Mouse (Mus musculus): Measurements from ENCODE around the gene BC024978. TPM values are rescaled to one million over a fixed set of nuclear protein-coding genes. Genes with fewer than 3 reads are reported as not detected.
A peak's percentile ranks its signal among the peaks of the same experiment; 100 is the strongest.
"Not testable (repeated sequence)": the region's sequence is repeated elsewhere in the genome, so short reads cannot be mapped to it uniquely, and the experiment has no call there.

The BC024978 gene
- total RNA-seq, 2 experiments from 2014 or later = 21.0 to 25.0 TPM

DNA sequence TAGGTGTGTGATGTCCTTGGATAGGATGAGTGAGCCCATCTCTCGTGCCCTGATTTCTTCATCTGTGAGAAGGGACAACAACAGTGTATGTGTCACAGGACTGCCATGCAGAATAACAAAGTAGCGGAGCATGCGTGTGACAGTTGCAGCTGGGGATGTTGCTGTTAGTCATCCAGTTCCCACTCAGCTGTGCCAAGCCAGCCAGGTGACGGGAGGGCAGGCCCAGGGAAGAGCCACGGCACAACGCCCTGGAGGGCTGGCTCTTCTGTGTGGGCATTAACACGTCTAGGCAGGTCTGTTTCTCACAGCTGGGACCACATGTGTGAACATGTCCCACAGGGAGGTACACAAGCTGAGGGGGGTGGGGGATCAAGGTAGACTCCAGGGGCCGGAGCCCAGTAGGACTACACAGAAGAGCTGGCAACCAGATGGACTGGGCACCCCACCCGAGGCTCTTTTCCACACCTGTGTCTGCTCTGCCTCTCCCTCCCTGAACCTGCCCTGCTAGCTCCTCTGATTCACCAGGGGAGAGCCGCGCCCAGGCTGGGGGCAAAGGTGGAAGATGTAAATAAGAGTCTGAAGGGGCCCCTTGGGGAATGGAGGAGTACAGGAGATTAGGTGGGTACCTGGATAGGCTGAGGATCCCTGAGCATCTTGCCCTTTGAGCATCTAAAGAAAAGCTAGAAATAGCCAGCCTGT, 29.4 kb downstream of the BC024978 start:
- peak; percentile 76 to 80 for DNase-seq

DNA sequence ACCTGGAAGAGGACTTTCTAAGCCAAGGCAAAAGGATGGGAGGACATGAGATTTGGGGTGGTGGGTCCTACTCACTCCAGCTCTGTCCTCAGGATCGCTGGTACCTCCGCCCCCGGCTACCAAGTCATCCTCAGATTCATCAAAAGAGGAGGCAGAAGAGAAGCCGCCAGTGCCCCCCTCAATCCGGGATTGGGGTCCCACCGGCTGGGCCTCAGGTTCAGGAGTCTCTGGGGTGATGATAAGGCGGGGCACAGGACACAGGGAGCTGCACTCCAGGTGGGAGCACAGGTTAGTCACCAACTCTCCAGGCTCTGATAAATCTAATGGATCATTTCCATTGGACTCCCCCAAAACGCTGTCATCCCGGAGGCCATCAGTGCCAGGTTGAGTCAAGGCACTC, 31.7 kb downstream of the BC024978 start:
- DNase-seq = no peak

DNA sequence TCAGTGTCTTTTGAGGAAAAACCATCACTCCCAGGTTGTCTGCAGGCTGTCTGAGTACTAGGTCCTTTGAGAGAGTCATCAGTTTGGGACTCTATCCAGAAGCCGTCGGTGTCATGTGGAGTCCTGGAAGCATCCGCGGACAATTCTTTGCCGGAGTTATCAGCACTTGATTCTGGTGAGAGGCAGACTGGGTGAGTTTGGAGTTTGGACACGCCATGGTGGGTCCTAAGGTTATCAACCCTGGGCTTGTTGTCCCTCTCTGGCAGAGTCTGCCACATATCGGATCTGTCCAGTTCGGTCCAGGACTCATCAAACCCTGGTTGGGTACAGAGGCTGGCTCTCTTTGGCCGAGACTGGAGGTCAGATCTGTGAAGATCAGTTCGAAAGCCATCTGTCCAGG, 32.1 kb downstream of the BC024978 start:
- DNase-seq = peak; percentile 32 to 52

DNA sequence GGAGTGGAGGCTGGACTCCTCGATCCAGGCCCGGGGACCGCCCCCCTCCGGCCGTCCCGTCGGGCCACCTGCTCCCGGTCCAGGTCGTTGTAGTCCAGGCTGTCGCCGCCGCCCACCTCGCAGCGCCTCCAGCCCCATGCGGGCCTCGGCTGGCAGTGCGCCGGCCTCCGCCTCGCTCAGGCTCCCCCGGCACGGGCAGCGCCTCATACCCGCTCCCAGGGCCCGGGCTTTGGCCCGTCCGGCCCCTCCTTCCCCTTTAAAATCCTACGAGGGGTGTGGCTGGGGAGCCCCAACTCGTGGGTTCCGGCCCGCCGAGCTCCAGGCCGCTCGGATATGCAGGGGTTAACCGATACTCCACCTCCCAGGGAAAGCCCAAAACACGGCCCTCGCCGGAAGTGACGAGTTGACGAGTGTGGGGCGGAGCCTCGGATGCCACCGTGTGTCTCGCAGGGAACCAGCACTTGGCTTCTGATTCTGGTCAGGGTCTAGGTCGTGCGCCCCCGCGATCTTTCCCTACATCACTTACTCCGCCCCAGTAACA, 32.8 kb downstream of the BC024978 start, which contains the start of gene Itpkc:
Gene Itpkc, minus strand, starts transcription at position 381 of the 541 bp plus-strand sequence.
- peak; percentile 94 to 95 for DNase-seq

DNA sequence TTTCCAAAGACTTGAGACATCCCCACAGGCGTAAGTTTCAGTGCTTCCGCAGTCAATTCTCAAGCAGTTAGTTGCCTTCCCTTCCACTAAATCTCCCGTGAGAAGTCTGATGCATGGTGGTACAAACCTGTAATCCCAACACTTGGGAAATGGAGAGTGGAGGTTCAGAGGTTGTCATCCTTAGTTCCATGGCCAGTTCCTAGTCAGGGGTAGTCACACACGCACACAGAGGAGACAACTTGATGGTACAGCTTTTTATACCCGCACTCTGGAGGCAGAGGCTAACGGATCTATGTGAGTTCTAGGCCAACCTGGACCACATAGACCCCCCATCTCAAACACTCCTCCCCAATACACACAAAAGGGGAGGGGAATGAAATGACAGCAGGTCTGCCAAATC, 33.3 kb downstream of the BC024978 start:
- no peak for DNase-seq

DNA sequence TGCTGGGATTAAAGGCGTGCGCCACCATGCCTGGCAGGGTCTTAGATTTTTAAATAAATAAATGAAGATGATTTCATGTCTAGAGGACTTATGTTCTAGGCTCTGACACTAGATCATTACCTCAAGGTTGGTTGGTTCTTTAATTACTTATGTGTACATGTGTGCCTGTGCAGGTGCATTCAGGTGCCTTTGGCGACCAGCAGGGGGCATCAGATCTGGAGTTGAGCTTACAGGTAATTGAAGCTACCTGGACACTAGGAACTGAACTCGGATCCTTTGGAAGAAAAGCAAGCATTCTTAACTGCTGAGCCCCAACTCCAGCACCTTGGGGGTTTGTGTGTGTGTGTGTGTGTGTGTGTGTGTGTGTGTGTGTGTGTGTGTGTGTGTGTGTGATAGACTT, 35.2 kb downstream of the BC024978 start:
- no peak for DNase-seq

DNA sequence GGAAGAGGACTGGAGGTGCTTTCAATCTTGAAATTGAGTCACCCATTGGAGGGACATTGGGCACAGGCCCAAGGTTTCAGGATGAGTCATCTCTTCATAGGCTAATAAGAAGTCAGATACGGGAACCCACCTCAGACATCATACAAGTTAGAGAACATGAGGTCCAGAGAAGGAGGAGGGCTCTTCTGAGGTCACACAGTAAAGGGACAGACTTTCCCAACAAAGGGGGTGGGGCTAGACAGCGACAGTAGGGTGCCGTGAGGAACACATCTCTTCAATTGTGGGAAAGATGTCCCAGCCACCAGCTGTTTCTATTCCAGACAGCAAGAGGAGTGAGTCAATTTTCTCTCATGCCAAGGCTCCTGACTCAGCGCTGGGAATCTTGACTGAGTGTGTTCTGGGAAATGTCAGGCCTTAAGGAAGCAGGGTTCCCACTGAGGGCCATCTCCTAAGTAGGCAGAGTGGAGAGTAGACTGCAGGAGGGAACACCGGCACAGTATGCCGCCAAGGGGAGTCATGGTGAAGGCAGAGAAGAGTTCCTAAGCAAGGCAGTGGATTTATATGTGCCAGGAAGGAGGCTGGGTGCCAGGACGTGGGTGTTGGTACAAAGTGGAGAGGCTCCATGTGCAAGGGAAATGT, 36.2 kb downstream of the BC024978 start:
- DNase-seq = peak; percentile 89 to 93

DNA sequence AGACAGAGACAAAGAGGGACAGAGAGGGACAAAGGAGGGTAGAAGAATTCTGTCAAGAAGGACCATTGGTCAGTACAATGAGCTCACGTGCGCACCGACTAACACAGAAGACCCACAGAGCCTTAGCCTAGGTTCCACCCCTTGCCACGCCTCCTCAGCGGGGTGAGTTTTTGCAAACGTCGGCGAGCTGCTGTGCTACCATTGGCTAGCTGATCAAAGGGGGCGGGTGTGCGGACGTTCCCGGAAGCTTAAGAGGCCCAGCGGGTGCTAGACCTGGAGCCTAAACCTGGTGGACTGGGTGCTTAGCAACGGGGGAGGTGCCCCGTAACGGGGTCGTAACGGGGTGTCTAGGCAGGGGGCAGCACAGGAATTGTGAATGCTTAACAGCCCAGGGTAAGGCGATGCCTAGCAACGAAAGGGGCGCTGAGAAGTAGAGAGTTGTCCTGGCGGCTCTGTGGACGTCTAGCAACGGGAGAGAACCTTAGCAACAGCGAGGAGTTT, 37.2 kb downstream of the BC024978 start, which contains the start of gene Coq8b:
Gene Coq8b, plus strand, starts transcription at position 243 of the 501 bp plus-strand sequence.
- DNase-seq = peak; percentile 96 to 97

DNA sequence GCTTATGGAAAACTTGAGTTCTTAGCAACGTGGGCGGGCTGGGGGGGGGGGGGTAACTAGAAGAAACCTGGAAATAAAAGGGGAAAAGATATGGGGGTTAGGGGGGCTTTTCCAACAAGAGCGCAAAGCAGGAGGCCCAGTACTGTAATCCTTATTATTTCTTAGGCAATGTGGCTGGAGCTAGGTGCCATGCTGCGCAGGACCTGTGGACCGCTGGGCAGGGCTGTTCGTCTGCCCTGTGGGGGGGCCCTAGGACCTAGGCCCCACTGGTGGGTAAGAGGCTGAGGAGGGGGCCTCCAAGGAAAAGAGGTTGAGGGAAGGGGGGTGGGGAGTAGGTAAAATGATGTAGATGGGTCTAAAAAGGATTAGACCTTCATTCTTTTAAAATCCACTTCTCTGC, 37.7 kb downstream of the BC024978 start:
- DNase-seq = no peak

DNA sequence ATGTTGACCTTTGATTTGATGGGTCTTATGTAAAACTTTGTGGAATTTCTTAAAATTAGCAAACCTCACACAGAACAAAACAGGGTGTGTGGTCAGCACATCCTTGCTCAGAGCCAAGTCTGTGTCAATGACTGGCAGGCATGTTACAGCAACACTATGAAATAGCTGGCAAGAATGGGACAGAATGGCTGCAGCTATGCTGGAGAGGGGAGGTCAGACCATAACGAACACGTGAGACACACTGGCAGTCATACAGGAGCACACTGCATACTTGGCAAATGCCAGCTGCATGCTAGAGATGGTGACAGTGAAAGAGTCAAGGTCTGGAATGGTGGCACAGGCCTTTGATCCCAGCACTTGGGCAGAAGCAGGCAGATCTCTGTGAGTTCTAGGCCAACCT, 40.1 kb downstream of the BC024978 start:
- peak; percentile 44 to 74 for DNase-seq

DNA sequence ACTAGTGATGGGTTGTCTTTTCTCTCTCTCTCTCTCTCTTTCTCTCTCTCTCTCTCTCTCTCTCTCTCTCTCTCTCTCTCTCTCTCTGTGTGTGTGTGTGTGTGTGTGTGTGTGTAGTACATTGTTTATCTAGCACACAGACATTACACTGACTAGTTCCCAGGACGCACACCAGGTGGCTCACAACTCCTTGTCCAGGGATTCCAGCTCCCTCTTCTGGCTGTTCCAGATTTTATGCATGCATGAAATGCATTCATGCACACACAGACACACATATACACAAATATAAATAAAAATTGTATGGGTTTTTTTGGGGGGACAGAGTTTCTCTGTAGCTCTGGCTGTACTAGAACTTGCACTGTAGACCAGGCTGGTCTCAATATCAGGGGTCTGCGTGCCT, 41.9 kb downstream of the BC024978 start:
- no peak for DNase-seq

DNA sequence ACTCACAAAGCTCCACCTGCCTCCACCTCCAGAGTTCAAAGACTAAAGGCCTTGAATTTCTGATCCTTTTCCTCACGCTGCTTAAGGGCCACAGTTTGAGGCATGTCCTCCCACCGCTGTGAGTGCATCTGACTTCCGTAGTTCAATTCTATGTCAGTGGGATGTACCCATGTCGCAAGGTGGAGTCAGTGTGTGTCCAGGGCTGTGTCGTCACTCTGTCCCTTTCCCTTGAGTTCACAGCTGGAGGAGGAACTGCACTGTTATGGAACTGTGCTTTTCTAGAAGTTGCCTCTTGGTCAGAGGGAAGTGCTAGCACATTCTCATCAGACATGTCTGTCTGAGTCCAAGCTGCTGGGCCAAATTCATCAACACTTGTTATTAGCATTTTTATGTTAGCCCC, 43.0 kb downstream of the BC024978 start:
- DNase-seq = no peak

DNA sequence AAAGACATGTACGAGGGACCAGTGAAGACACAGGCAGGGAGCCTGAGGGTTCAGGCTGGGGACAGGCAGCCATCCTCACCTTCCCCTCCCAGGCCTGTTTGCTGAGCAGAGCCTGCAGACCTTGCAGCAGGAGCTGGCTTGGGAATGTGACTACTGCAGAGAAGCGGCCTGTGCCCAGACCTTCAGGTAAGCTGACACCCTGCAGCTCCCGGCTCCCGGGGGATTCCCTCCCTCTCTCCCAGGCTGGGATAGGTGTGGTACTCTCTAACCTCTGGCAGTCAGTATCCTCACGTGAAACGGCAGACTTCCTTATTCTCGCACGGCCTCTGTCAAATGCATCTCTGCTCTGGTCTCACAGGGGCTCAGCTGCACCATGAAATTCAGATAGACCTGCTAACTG, 47.6 kb downstream of the BC024978 start:
- no peak for DNase-seq

DNA sequence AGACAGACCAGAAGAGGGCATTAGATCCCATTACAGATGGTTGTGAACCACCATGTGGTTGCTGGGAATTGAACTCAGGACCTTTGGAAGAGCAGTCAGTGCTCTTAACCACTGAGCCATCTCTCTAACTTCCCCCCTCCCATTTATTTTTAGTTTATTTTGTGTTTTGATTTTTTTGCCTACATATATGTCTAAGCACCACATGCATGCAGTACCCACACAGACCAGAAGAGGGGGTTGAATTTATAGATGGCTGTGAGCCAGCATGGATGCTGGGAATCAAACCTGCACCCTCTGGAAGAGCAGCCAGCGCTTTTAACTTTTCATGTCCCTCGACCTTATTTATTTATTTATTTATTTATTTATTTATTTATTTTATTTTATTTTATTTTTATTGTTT, 48.5 kb downstream of the BC024978 start:
- not testable (repeated sequence) for DNase-seq

DNA sequence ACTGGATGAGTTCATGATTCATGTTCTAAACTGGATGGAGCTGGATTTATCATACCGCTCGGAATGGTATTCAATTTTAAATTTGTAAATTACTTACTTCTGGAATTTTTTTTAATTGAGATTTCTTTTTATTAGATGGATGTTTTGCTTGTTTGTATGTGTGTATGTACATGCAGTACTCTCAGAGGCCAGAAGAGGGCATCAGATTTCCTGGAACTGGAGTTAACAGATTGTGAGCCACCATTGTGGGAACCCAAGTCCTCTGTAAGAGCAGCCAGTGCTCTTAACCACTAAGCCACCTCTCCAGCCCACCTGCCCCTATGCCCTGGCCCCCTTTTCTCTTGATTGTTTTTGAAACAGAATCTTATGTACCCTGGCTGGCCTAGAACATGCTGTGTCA, 53.6 kb downstream of the BC024978 start:
- no peak for DNase-seq

DNA sequence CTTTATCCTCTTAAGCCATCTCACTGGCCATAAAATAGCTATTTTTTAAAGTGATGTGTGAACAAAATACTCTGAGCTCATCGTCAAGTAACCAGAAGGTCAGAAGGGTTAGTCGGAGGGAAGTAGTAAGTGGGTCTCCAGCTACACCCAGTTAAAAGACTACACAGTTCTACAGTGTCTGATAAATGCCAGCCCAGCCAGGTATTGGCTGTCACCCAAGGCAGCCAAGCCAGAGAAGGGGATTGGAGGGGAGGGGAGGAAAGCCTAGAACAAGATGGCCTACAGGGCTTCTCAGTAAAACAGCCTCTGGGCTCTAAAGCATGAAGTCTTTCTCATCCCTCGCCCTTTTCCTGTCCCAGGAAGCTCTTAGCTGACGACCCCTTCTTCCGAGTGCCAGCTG, 54.3 kb downstream of the BC024978 start:
- DNase-seq = no peak

DNA sequence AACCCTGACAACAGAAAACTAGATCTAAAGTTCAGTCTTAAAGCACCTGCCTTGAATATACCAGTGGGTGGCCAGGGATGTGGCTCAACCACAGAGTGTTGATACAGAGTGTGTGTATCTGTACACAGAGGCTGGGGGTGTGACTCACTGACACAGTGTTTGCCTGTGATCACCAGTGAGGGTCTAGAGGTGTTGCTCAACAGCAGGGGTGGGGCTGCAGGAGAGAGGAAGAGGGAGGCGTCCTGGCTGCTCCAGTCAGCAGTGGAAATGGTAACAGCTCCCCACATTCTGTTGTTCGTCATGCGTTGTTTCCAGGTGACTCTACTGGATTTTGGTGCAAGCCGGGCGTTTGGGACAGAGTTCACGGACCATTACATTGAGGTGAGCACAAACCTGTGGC, 56.4 kb downstream of the BC024978 start:
- no peak for DNase-seq

DNA sequence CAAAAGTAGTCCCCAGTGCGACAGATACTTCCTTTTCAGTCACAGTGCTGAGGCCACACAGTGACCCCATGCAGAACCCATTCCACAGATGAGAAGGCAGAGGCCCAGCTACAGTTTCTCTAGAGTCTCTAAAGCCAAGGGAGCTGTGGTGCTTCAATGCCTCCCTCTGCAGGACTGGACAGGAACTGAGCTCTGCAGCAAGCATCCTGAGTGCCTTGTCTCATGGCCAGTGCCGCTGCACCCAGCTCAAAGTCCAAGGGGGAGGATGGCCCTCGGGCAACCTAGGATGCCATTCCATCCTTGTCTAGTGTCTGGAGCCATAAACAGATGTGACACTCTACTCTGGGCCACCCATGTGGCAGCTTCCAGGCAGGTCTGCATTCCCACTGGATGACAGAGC, 60.1 kb downstream of the BC024978 start:
- peak in 1 of 2 experiments; percentile 31 for DNase-seq

DNA sequence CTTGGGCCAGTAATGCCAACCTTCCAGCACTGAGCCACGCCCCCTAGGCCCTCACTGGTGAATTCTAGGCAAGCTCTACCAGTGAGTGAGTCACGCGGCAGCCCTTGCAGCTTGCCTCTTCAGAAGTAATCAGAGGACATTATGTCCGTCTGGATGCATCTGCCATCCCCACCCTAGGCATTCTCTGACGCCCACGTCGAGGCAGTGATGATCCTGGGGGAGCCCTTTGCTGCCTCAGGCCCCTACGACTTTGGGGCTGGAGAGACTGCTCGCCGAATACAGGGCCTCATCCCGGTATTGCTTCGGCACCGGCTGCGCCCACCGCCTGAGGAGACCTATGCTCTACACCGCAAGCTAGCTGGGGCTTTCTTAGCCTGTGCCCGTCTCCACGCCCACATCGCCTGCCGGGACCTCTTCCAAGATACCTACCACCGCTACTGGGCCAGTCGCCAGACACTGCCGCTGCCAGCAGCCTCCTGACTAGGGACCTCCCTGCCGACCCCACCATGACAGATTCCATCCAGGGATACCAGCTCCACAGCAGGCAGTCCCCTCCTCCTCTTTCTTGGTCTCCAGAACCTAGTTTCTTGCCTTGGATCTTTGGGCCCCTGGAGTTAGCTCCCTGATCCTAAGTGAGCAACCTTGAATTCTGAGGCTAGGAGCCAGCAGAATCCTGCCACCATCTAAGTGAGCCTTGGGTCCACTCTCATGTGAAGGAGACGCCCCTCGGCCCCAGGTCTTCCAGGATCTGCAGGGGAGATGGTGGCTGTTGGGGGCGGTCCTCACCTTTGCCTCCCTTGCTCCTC, 61.7 kb downstream of the BC024978 start:
- DNase-seq = peak; percentile 76 to 78

DNA sequence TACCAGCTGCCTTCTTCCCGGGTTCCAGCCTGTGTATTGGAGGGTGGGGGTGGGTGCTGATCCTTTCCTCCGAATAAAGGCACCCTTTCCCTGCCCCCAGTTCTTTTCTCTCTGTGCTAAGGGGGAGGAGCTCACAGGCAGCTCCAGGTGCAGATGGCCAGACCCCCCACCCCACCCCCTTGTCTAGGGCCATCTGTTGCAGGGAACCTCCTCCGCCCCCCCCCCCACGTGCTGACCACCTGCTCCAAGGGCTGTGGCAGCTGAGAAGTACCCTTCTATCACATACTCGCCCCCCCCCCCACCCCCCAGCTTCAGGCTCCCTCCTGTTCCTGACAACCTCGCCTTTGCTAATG, 62.2 kb downstream of the BC024978 start:
- no peak for DNase-seq

DNA sequence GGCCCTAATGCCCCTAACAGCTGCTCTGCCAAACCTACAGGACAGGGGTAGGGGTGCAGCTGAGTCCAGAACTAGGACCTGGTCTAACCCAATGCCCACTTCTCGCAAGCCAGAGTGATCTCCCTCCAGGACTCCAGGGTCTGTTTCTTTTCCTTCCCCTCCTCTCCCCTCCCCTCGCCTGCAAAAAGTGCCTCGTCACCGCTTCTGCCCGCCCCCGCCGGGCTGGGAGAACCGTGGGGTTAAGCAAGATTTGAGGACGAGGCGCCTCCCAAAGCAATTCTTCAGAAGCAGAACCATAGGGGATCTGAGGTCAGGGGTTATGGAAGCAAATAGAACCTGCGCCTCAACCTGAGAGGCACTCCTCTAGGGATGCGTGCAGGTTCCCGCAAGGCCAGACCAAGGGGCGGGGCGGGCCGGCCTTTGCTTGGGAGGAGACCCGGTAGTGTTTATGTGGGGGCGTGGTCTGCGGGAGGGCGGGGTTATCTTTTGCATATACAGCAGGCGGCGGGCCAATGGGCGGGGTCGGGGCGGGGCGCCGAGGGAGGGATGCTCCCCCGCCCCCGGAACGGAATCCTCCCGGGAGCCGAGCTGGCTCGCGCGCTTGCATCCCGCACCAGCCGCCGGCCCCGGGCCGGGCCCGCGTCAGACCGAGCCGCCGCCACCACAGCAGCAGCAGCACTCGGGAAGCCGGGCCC, 62.8 kb downstream of the BC024978 start, which contains the start of gene Numbl:
Gene Numbl, plus strand, starts transcription at position 229 of the 695 bp plus-strand sequence.
- DNase-seq = peak; percentile 94 to 98

DNA sequence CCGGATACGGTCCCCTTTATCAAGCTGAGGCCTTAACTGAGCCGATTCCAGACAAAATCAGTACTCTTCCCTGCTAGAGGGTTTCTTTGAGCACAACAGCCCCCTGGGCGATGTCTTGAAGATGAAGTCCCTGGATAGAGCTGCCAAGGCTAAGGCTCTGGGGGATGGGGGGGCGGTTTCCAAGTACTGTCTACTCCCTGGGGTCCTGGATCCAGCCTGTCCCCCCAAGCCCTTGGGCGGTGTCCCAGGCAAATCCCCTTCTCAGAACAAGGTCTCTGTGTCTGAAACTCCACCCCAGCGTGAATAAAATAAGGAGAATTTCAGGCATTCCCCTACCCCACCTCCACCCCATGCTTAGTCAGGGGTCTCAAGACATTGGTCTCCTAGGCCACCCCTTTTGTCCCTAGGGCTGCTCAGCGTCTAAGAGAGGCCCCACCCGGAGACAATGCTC, 63.7 kb downstream of the BC024978 start:
- peak in 1 of 2 experiments; percentile 16 for DNase-seq

All from adrenal gland, postnatal 36 days (tissue).